ENCODE assay signal across 18 mouse cellular contexts in the genomic region with DNA sequence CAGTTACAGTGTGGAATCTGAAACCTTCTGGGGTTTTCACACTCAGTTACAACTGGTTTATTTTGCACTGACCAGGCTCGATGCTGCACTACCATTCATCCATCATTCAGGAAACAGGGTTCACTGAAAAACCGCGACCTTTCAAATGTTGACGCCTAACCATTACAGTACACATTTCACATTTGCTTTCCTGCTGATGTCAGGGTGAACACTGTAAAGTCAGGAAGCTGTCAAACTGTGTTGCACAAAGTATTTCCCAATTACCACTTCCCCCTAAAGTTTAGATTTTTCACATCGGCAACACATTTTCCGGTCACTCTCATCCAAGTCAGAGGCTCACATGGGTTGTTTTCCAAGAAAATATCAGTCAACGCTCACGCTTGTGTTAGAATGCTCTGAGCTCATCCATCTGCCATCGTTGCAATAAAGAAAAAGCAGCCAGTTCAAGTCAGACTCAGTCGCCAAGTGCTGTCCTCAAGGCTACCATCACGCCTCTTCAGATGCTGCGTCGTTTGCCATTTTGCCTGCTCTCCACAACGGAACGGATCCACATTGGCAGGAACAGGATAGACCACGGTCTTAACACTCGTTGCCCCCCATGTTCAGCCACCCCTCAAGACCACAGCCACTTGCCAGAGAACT. TPM values are rescaled to one million over a fixed set of nuclear protein-coding genes. Genes with fewer than 3 reads are reported as not detected.
DNase-seq lines count a peak whose midpoint lies in the region; ATAC-seq and TF ChIP-seq lines count a peak whose summit lies in the region.
"Had no signal": no experiment of that assay in that cellular context is flagged by ENCODE, and none has a peak within 500 bp of the region (broad histone marks: within the 10 kb centered on the region; RNA-seq: fewer than 3 reads in every experiment).

No protein-coding gene starts in this region.

- TF ChIP-seq EP300 in heart, postnatal 0 days (IDR thresholded peaks at IDR 0.05; ENCODE audit: low read depth), result no peak

- no peak overlapping the region for H3K4me3 ChIP-seq in heart, postnatal 0 days (ENCODE audit: low read depth, low read length)
- H3K4me3 ChIP-seq in heart, embryonic 10.5 days, result no peak overlapping the region
- no peak overlapping the region for H3K4me3 ChIP-seq in midbrain, postnatal 0 days (ENCODE audit: low read depth, low read length)
- H3K4me3 ChIP-seq in left cerebral cortex, adult 2 months, result no peak overlapping the region
- H3K4me3 ChIP-seq: embryonic facial prominence, embryonic 15.5 days; intestine, embryonic 15.5 days; liver, embryonic 13.5 days had no signal

- H3K9ac ChIP-seq in heart, postnatal 0 days (replicated peaks; ENCODE audit: low read depth, low read length), result no peak overlapping the region
- H3K9ac ChIP-seq in midbrain, postnatal 0 days (replicated peaks; ENCODE audit: low read length, poor library complexity, severe bottlenecking), result no peak overlapping the region
- H3K9ac ChIP-seq: embryonic facial prominence, embryonic 15.5 days; intestine, embryonic 15.5 days; liver, embryonic 13.5 days had no signal

- H3K36me3 ChIP-seq in heart, postnatal 0 days (replicated peaks; ENCODE audit: control insufficient read depth, insufficient read depth, low read length), result no peaks in the 10 kb centered on the region
- H3K36me3 ChIP-seq in heart, embryonic 10.5 days, result no peaks in the 10 kb centered on the region
- H3K36me3 ChIP-seq in midbrain, postnatal 0 days (ENCODE audit: insufficient read depth, low read length), result no peaks in the 10 kb centered on the region
- H3K36me3 ChIP-seq: embryonic facial prominence, embryonic 15.5 days; G1E; intestine, embryonic 15.5 days; liver, embryonic 13.5 days had no signal

- intact Hi-C loops in left cerebral cortex, adult 2 months (cut with DNase I), result loop anchor here (5.0 to 10.0 kb wide), 4 partner anchors 163 to 1035 kb away; no protein-coding TSS in a partner anchor

- H3K27me3 ChIP-seq in heart, postnatal 0 days (ENCODE audit: control insufficient read depth, insufficient read depth, low read length), result no peaks in the 10 kb centered on the region
- peaks cover 20% of the 10 kb centered on the region; the same call in 1 of the 2 replicates for H3K27me3 ChIP-seq in heart, embryonic 10.5 days (ENCODE audit: insufficient read depth, poor library complexity, severe bottlenecking)
- H3K27me3 ChIP-seq in midbrain, postnatal 0 days (ENCODE audit: insufficient read depth, low read length), result no peaks in the 10 kb centered on the region
- H3K27me3 ChIP-seq: embryonic facial prominence, embryonic 15.5 days; intestine, embryonic 15.5 days; liver, embryonic 13.5 days had no signal

- H3K9me3 ChIP-seq in heart, postnatal 0 days (replicated peaks; ENCODE audit: control insufficient read depth, low read length), result no peaks in the 10 kb centered on the region
- no peaks in the 10 kb centered on the region for H3K9me3 ChIP-seq in heart, embryonic 10.5 days
- H3K9me3 ChIP-seq in midbrain, postnatal 0 days (ENCODE audit: low read length), result no peaks in the 10 kb centered on the region
- H3K9me3 ChIP-seq: G1E; intestine, embryonic 15.5 days; liver, embryonic 13.5 days had no signal

- no peak overlapping the region for H3K4me2 ChIP-seq in heart, postnatal 0 days (ENCODE audit: low read depth, low read length)
- no peak overlapping the region for H3K4me2 ChIP-seq in midbrain, postnatal 0 days (ENCODE audit: low read depth, low read length, poor library complexity, severe bottlenecking)
- H3K4me2 ChIP-seq: embryonic facial prominence, embryonic 15.5 days; intestine, embryonic 15.5 days; liver, embryonic 13.5 days had no signal

- ATAC-seq in heart, postnatal 0 days (ENCODE audit: insufficient read depth, low read depth), result no peak
- no peak for ATAC-seq in midbrain, postnatal 0 days (ENCODE audit: low FRiP score)
- ATAC-seq: intestine, embryonic 15.5 days had no signal

- TF ChIP-seq CTCF in heart, postnatal 0 days (IDR thresholded peaks at IDR 0.05; ENCODE audit: low read depth), result no peak
- TF ChIP-seq CTCF in midbrain, postnatal 0 days (IDR thresholded peaks at IDR 0.05), result no peak
- no peak for TF ChIP-seq CTCF in left cerebral cortex, adult 2 months (IDR thresholded peaks at IDR 0.05)

- no peak overlapping the region for H3K27ac ChIP-seq in heart, postnatal 0 days (ENCODE audit: low read depth)
- H3K27ac ChIP-seq in heart, embryonic 10.5 days, result no peak overlapping the region
- no peak overlapping the region for H3K27ac ChIP-seq in midbrain, postnatal 0 days (ENCODE audit: low read depth, low read length)
- no peak overlapping the region for H3K27ac ChIP-seq in left cerebral cortex, adult 2 months
- H3K27ac ChIP-seq: embryonic facial prominence, embryonic 15.5 days; intestine, embryonic 15.5 days; liver, embryonic 13.5 days had no signal

- no peaks in the 10 kb centered on the region for H3K4me1 ChIP-seq in heart, postnatal 0 days (ENCODE audit: control insufficient read depth, insufficient read depth)
- no peaks in the 10 kb centered on the region for H3K4me1 ChIP-seq in heart, embryonic 10.5 days
- no peaks in the 10 kb centered on the region for H3K4me1 ChIP-seq in midbrain, postnatal 0 days (ENCODE audit: insufficient read depth, low read length)
- H3K4me1 ChIP-seq: embryonic facial prominence, embryonic 15.5 days; intestine, embryonic 15.5 days had no signal

- DNase-seq in heart, postnatal 0 days (ENCODE audit: low spot score), result peak; percentile 17
- no peak for DNase-seq in heart, embryonic 10.5 days (ENCODE audit: low spot score)
- DNase-seq in right cerebral cortex, adult 18-20 months, result peak; percentile 7
- no peak for DNase-seq in right cerebral cortex, postnatal 14 days
- DNase-seq in lung, postnatal 25 days (ENCODE audit: low spot score), result peak; percentile 20
- DNase-seq in midbrain, postnatal 0 days (ENCODE audit: low spot score), result no peak
- DNase-seq in cerebellum, postnatal 14 days, result no peak
- DNase-seq in left cerebral cortex, adult 2 months (ENCODE audit: extremely low spot score in 1 of 2, low spot score in 2 of 2), result no peak
- DNase-seq: cerebellum, adult 8-10 months; gastrocnemius, postnatal 36 days; liver, embryonic 13.5 days; midbrain, embryonic 14.5 days; right cerebral cortex, postnatal 25 days had no signal

- WGBS in heart, postnatal 0 days, result 64% methylated on average over 17 of the region's 17 CpGs
- WGBS in heart, embryonic 10.5 days, result 83% methylated on average over 17 of the region's 17 CpGs
- WGBS in midbrain, postnatal 0 days, result 90% methylated on average over 17 of the region's 17 CpGs

RNA-seq across cellular contexts. Expression of a gene that starts 8.7 kb away (rescaled TPM):
- 2.7 and 11.8 TPM in 2 replicates for total RNA-seq in heart, postnatal 0 days (2014; rRNA removed; ENCODE audit: low replicate concordance)
- polyA plus RNA-seq in heart, postnatal 0 days (2015; fragmentation: Nextera tagmentation; extraction: Ambion mirVana), result 2.5 TPM in 2 replicates
- 6.2 and 7.6 TPM in 2 replicates for polyA plus RNA-seq in heart, embryonic 10.5 days (2016; fragmentation: Nextera tagmentation; extraction: Ambion mirVana)
- 0.85 and 1.8 TPM in 2 replicates for total RNA-seq in midbrain, postnatal 0 days (2014; rRNA removed)
- polyA plus RNA-seq in midbrain, postnatal 0 days (2015; fragmentation: Nextera tagmentation; extraction: Ambion mirVana), result 0.58 and 0.70 TPM in 2 replicates
- 10 to 100 TPM; 17.0 to 19.0 TPM for total RNA-seq in left cerebral cortex, adult 2 months (2021)
- polyA plus RNA-seq: C2C12; thymus, postnatal 0 days had no signal

RNA-seq across cellular contexts. Expression of a gene that starts 43.8 kb away (rescaled TPM):
- total RNA-seq in heart, postnatal 0 days (2014; rRNA removed; ENCODE audit: low replicate concordance), result 5.9 TPM in 2 replicates
- polyA plus RNA-seq in heart, postnatal 0 days (2015; fragmentation: Nextera tagmentation; extraction: Ambion mirVana), result 7.5 and 10.9 TPM in 2 replicates
- 16.6 and 21.9 TPM in 2 replicates for polyA plus RNA-seq in heart, embryonic 10.5 days (2016; fragmentation: Nextera tagmentation; extraction: Ambion mirVana)
- 3.6 and 6.1 TPM in 2 replicates for total RNA-seq in midbrain, postnatal 0 days (2014; rRNA removed)
- 4.6 and 5.4 TPM in 2 replicates for polyA plus RNA-seq in midbrain, postnatal 0 days (2015; fragmentation: Nextera tagmentation; extraction: Ambion mirVana)
- 1 to 10 TPM; 5.5 to 5.8 TPM for total RNA-seq in left cerebral cortex, adult 2 months (2021)

Comparison
In these comparisons a context has a peak if more than half of its experiments do, and no peak if none do; other contexts are left out.
1. DNase-seq: peak in heart, postnatal 0 days (single experiment), right cerebral cortex, adult 18-20 months (single experiment) and lung, postnatal 25 days (single experiment); none in heart, embryonic 10.5 days (single experiment), right cerebral cortex, postnatal 14 days (single experiment), midbrain, postnatal 0 days (single experiment), cerebellum, postnatal 14 days (0 of 2) and left cerebral cortex, adult 2 months (0 of 2).